Mouse (Mus musculus): ENCODE results near the gene Dnah7c.

DNA sequence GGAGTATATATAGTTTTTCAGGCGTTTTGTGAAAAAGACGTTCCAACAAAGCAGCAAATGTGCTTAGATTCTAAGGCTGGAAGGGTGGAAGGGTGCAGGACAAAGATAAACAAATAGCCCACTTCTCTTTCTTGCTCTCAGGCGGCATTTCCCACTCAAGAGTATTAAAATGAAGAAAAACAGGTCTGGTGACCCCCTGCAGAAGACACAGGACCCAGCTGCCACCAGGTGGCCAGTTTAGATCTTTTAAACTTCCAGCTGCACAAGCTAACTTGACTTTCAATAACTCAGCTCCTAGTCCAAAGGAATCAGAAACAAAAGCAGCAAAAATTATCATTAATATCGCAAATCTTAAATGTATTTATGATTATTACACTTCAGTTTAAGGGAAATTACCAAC, 431.1 kb downstream of the Dnah7c start:
- TF ChIP-seq POLR2A (IDR thresholded peaks at IDR 0.05; ENCODE audit: insufficient read depth, low read depth, low read length), result no peak
- no peak for TF ChIP-seq CTCF (IDR thresholded peaks at IDR 0.05)
